Mouse (Mus musculus) MEL (cell line): ENCODE data around the gene Sugp2. TPM values are rescaled to one million over a fixed set of nuclear protein-coding genes. Genes with fewer than 3 reads are reported as not detected.

Experiments used
- DNase-seq: peaks from one replicate; pipeline ENCODE4 v3.0.0; 2011; ENCODE audit warnings: low read depth, low spot score
- H3K27ac ChIP-seq: 2 replicates; pipeline ENCODE4 v1.5.1; 2012; ENCODE audit warnings: low read depth, mild to moderate bottlenecking, control low read depth, low read length, moderate library complexity; ENCODE audit not compliant: control insufficient read depth
- H3K27me3 ChIP-seq, 2 experiments: fragments of 150-350 bp in 1 of 2; sonication (generic) in 1 of 2; 2 replicates each; pipeline ENCODE4 v1.6.1; 2012; ENCODE audit warnings: low read length in 2 of 2, mild to moderate bottlenecking in 2 of 2, improper control_type of control experiment in 1 of 2, moderate library complexity in 1 of 2; ENCODE audit not compliant: insufficient read depth in 2 of 2, control insufficient read depth in 1 of 2
- H3K36me3 ChIP-seq, 2 experiments: 2 replicates each; pipeline ENCODE4 v1.6.1; 2012 to 2014; ENCODE audit warnings: low read length in 2 of 2, improper control_type of control experiment in 1 of 2, inconsistent platforms in 1 of 2, mild to moderate bottlenecking in 1 of 2; ENCODE audit not compliant: insufficient read depth in 2 of 2, control insufficient read depth in 1 of 2
- H3K4me1 ChIP-seq, 2 experiments: fragments of 150-350 bp in 1 of 2; sonication (generic) in 1 of 2; 2 replicates each; pipeline ENCODE4 v1.6.1; 2012; ENCODE audit warnings: low read length in 2 of 2, improper control_type of control experiment in 1 of 2, mild to moderate bottlenecking in 1 of 2; ENCODE audit not compliant: insufficient read depth in 2 of 2, control insufficient read depth in 1 of 2
- H3K4me3 ChIP-seq, 2 experiments: fragments of 150-350 bp in 1 of 2; sonication (generic) in 1 of 2; 2 replicates each; pipeline ENCODE4 v1.5.1; 2012; ENCODE audit warnings: low read depth in 2 of 2, low read length in 2 of 2, mild to moderate bottlenecking in 2 of 2, moderate library complexity in 2 of 2, control low read depth in 1 of 2, improper control_type of control experiment in 1 of 2; ENCODE audit not compliant: control insufficient read depth in 1 of 2, insufficient read depth in 1 of 2
- H3K79me2 ChIP-seq: 2 replicates; pipeline ENCODE4 v1.6.1; 2012; ENCODE audit warnings: mild to moderate bottlenecking, low read length, moderate library complexity; ENCODE audit not compliant: control insufficient read depth, poor library complexity, insufficient read depth
- H3K9ac ChIP-seq: 2 replicates; pipeline ENCODE4 v1.6.1; 2012; ENCODE audit warnings: low read depth, mild to moderate bottlenecking, control low read depth, low read length, moderate library complexity; ENCODE audit not compliant: control insufficient read depth, poor library complexity, severe bottlenecking
- H3K9me3 ChIP-seq: fragments of 150-350 bp; sonication (generic); replicated peaks from 2 replicates; pipeline ENCODE4 v1.6.1; 2012; ENCODE audit warnings: mild to moderate bottlenecking, low read length, improper control_type of control experiment, moderate library complexity; ENCODE audit not compliant: insufficient read depth
- CHD1 ChIP-seq: IDR thresholded peaks from 2 replicates; pipeline ENCODE4 v1.6.1; 2012; ENCODE audit warnings: low read depth, mild to moderate bottlenecking, inconsistent platforms, low read length, improper control_type of control experiment
- CHD2 ChIP-seq: IDR thresholded peaks from 2 replicates; pipeline ENCODE4 v1.6.1; 2011; ENCODE audit warnings: low read length, improper control_type of control experiment
- CTCF ChIP-seq, 3 experiments: IDR thresholded peaks in 2 of 3; conservative IDR thresholded peaks in 1 of 3; 2 replicates each; pipeline ENCODE4 v1.5.1; 2011 to 2012; ENCODE audit warnings: low read length in 3 of 3, low read depth in 2 of 3, mild to moderate bottlenecking in 2 of 3, improper control_type of control experiment in 1 of 3, inconsistent platforms in 1 of 3, mixed read lengths in 1 of 3, moderate library complexity in 1 of 3; ENCODE audit not compliant: control insufficient read depth in 1 of 3, insufficient read depth in 1 of 3, poor library complexity in 1 of 3, severe bottlenecking in 1 of 3
- ELF1 ChIP-seq: IDR thresholded peaks from 2 replicates; pipeline ENCODE4 v1.6.1; 2014; ENCODE audit warnings: low read depth, mild to moderate bottlenecking, inconsistent platforms, low read length, improper control_type of control experiment, moderate library complexity
- EP300 ChIP-seq, 2 experiments: IDR thresholded peaks; 2 replicates each; pipeline ENCODE4 v1.6.1; 2011; ENCODE audit warnings: improper control_type of control experiment in 2 of 2, low read length in 2 of 2, low read depth in 1 of 2, mild to moderate bottlenecking in 1 of 2
- ETS1 ChIP-seq: IDR thresholded peaks from 2 replicates; pipeline ENCODE4 v1.6.1; 2012; ENCODE audit warnings: low read depth, mild to moderate bottlenecking, inconsistent platforms, low read length, improper control_type of control experiment, moderate library complexity
- HCFC1 ChIP-seq: IDR thresholded peaks from 2 replicates; pipeline ENCODE4 v1.6.1; 2012; ENCODE audit warnings: low read depth, mild to moderate bottlenecking, inconsistent platforms, low read length, improper control_type of control experiment, moderate library complexity
- JUND ChIP-seq: IDR thresholded peaks from 2 replicates; pipeline ENCODE4 v1.6.1; 2011; ENCODE audit warnings: low read depth, mild to moderate bottlenecking, improper control_type of control experiment, low read length
- MAFK ChIP-seq: IDR thresholded peaks from 2 replicates; pipeline ENCODE4 v1.6.1; 2011; ENCODE audit warnings: low read depth, mild to moderate bottlenecking, low read length, improper control_type of control experiment, borderline replicate concordance
- MAZ ChIP-seq: IDR thresholded peaks from 2 replicates; pipeline ENCODE4 v1.6.1; 2012; ENCODE audit warnings: low read depth, mild to moderate bottlenecking, inconsistent platforms, low read length, improper control_type of control experiment
- MEF2A ChIP-seq: IDR thresholded peaks from 2 replicates; pipeline ENCODE4 v1.6.1; 2014; ENCODE audit warnings: low read depth, mild to moderate bottlenecking, inconsistent platforms, low read length, improper control_type of control experiment; ENCODE audit not compliant: poor library complexity, insufficient replicate concordance, severe bottlenecking; ENCODE audit errors: extremely low read depth
- MXI1 ChIP-seq: IDR thresholded peaks from 2 replicates; pipeline ENCODE4 v1.6.1; 2011; ENCODE audit warnings: mild to moderate bottlenecking, low read depth, low read length, improper control_type of control experiment
- MYB ChIP-seq: IDR thresholded peaks from 2 replicates; pipeline ENCODE4 v1.6.1; 2011; ENCODE audit warnings: mild to moderate bottlenecking, low read depth, low read length, improper control_type of control experiment
- MYC ChIP-seq: IDR thresholded peaks from 2 replicates; pipeline ENCODE4 v1.6.1; 2011; ENCODE audit warnings: low read depth, mild to moderate bottlenecking, low read length, improper control_type of control experiment, moderate library complexity
- NRF1 ChIP-seq: IDR thresholded peaks from 2 replicates; pipeline ENCODE4 v1.6.1; 2014; ENCODE audit warnings: low read depth, mild to moderate bottlenecking, inconsistent platforms, low read length, improper control_type of control experiment, moderate library complexity; ENCODE audit not compliant: poor library complexity, insufficient read depth, severe bottlenecking
- POLR2A ChIP-seq, 2 experiments: IDR thresholded peaks; 2 replicates each; pipeline ENCODE4 v1.6.1; 2011 to 2012; ENCODE audit warnings: low read length in 2 of 2, mild to moderate bottlenecking in 2 of 2, control low read depth in 1 of 2, improper control_type of control experiment in 1 of 2, low read depth in 1 of 2, moderate library complexity in 1 of 2; ENCODE audit not compliant: control insufficient read depth in 1 of 2, insufficient read depth in 1 of 2, poor library complexity in 1 of 2
- POLR2AphosphoS5 ChIP-seq: IDR thresholded peaks from 2 replicates; pipeline ENCODE4 v1.6.1; 2012; ENCODE audit warnings: low read depth, borderline replicate concordance, mild to moderate bottlenecking, inconsistent platforms, low read length, moderate library complexity, mixed read lengths
- RAD21 ChIP-seq: IDR thresholded peaks from 2 replicates; pipeline ENCODE4 v1.6.1; 2011; ENCODE audit warnings: mild to moderate bottlenecking, low read depth, low read length, improper control_type of control experiment
- RCOR1 ChIP-seq: IDR thresholded peaks from 2 replicates; pipeline ENCODE4 v1.6.1; 2012; ENCODE audit warnings: low read depth, mild to moderate bottlenecking, inconsistent platforms, low read length, improper control_type of control experiment
- SIN3A ChIP-seq: IDR thresholded peaks from 2 replicates; pipeline ENCODE4 v1.6.1; 2012; ENCODE audit warnings: low read length, improper control_type of control experiment, inconsistent platforms
- SMC3 ChIP-seq: IDR thresholded peaks from 2 replicates; pipeline ENCODE4 v1.6.1; 2011; ENCODE audit warnings: low read depth, low read length, improper control_type of control experiment
- TAL1 ChIP-seq: IDR thresholded peaks from 2 replicates; pipeline ENCODE4 v1.6.1; 2012; ENCODE audit warnings: mild to moderate bottlenecking, inconsistent platforms, low read length, moderate library complexity, mixed read lengths
- TCF12 ChIP-seq: IDR thresholded peaks from 2 replicates; pipeline ENCODE4 v1.6.1; 2014; ENCODE audit warnings: low read depth, mild to moderate bottlenecking, inconsistent platforms, low read length, improper control_type of control experiment, moderate library complexity
- UBTF ChIP-seq: IDR thresholded peaks from 2 replicates; pipeline ENCODE4 v1.6.1; 2012; ENCODE audit warnings: low read depth, mild to moderate bottlenecking, inconsistent platforms, low read length, improper control_type of control experiment, moderate library complexity, borderline replicate concordance; ENCODE audit not compliant: insufficient read depth
- USF1 ChIP-seq: IDR thresholded peaks from 2 replicates; pipeline ENCODE4 v1.6.1; 2014; ENCODE audit warnings: low read depth, mild to moderate bottlenecking, inconsistent platforms, low read length, improper control_type of control experiment, moderate library complexity
- USF2 ChIP-seq, 2 experiments: IDR thresholded peaks; 2 replicates each; pipeline ENCODE4 v1.6.1; 2011 to 2012; ENCODE audit warnings: improper control_type of control experiment in 2 of 2, low read length in 2 of 2, borderline replicate concordance in 1 of 2, inconsistent platforms in 1 of 2, low read depth in 1 of 2, mild to moderate bottlenecking in 1 of 2; ENCODE audit not compliant: insufficient read depth in 1 of 2
- ZKSCAN1 ChIP-seq: IDR thresholded peaks from 2 replicates; pipeline ENCODE4 v1.6.1; 2012; ENCODE audit warnings: low read depth, mild to moderate bottlenecking, inconsistent platforms, low read length, improper control_type of control experiment, moderate library complexity
- ZMIZ1 ChIP-seq: IDR thresholded peaks from 2 replicates; pipeline ENCODE4 v1.6.1; 2012; ENCODE audit warnings: low read depth, mild to moderate bottlenecking, inconsistent platforms, low read length, improper control_type of control experiment, moderate library complexity
- ZNF384 ChIP-seq: IDR thresholded peaks from 2 replicates; pipeline ENCODE4 v1.6.1; 2012; ENCODE audit warnings: low read depth, mild to moderate bottlenecking, inconsistent platforms, low read length, improper control_type of control experiment
- polyA plus RNA-seq, 2 experiments: library from polyadenylated mRNA; stranded (reverse) in 1 of 2; unstranded in 1 of 2; fragments of >175 nt in 1 of 2; fragments of >200 nt in 1 of 2; gene quantifications; 2 replicates each; pipeline versions ENCODE4 v1.2.1 to v1.2.4; 2012; ENCODE audit warnings: low replicate concordance in 2 of 2, low read depth in 1 of 2; ENCODE audit not compliant: insufficient read length in 2 of 2, insufficient read depth in 1 of 2, missing spikeins in 1 of 2
- total RNA-seq: library from RNA; depleted of rRNA; stranded (reverse); fragments of 300-350 nt; gene quantifications from 2 replicates; pipeline ENCODE4 v1.2.3, GENCODE M21; 2012

The Sugp2 gene
- total and polyA plus RNA-seq, 3 experiments: 23.9 to 27.4 TPM; not detected in 1

- H3K4me1 ChIP-seq: peaks cover 0 to 10% of the 10 kb centered on the region in 2 experiments; a peak in 3 of 4 replicates
- no peak for TF ChIP-seq ELF1
- no peak for TF ChIP-seq TAL1
- TF ChIP-seq UBTF: no peak
- no peak for TF ChIP-seq CHD1
- no peak for TF ChIP-seq ZKSCAN1
- TF ChIP-seq USF1: no peak
- TF ChIP-seq MAZ: no peak
- TF ChIP-seq TCF12: no peak
- no peak for TF ChIP-seq HCFC1
- no peak for TF ChIP-seq NRF1
- TF ChIP-seq RCOR1: no peak
- no peak for TF ChIP-seq ZNF384
- no peak for TF ChIP-seq POLR2A (IDR thresholded peaks at IDR 0.05; ENCODE audit: control insufficient read depth in 1 of 2, insufficient read depth in 1 of 2, low read depth in 1 of 2, low read length in 2 of 2, poor library complexity in 1 of 2)
- no peak for TF ChIP-seq EP300 (IDR thresholded peaks at IDR 0.05; ENCODE audit: low read depth in 1 of 2, low read length in 2 of 2)
- TF ChIP-seq MXI1: no peak
- TF ChIP-seq SMC3: no peak
- TF ChIP-seq SIN3A: no peak
- TF ChIP-seq JUND: no peak
- H3K27ac ChIP-seq: no peak overlapping the region
- peaks cover 0 to 2% of the 10 kb centered on the region in 2 experiments; a peak in 2 of 4 replicates for H3K36me3 ChIP-seq
- no peak overlapping the region for H3K4me3 ChIP-seq
- peaks cover 5% of the 10 kb centered on the region; the same call in 1 of the 2 replicates for H3K79me2 ChIP-seq
- no peaks in the 10 kb centered on the region for H3K9me3 ChIP-seq
- no peak for DNase-seq
- H3K27me3 ChIP-seq: no peaks in the 10 kb centered on the region
- no peak overlapping the region for H3K9ac ChIP-seq
These were observed 51.3 kb downstream of the Sugp2 start for GRCm38 (mm10) chr8:70285304-70285703.

- Histone ChIP-seq H3K79me2 (peaks cover 5% of the 10 kb centered on the region; the same call in 1 of the 2 replicates), H3K27me3 (no peaks in the 10 kb centered on the region), H3K9ac (no peak overlapping the region), H3K36me3 (peaks cover 0 to 2% of the 10 kb centered on the region in 2 experiments; a peak in 2 of 4 replicates), H3K27ac (no peak overlapping the region), H3K4me3 (no peak overlapping the region), H3K9me3 (no peaks in the 10 kb centered on the region), H3K4me1 (peaks cover 0 to 7% of the 10 kb centered on the region in 2 experiments; a peak in 2 of 4 replicates)
- DNase-seq: peak; percentile 66
- no peak for TF ChIP-seq TCF12
- no peak for TF ChIP-seq POLR2AphosphoS5
- no peak for TF ChIP-seq USF2 (IDR thresholded peaks at IDR 0.05; ENCODE audit: borderline replicate concordance in 1 of 2, insufficient read depth in 1 of 2, low read depth in 1 of 2, low read length in 2 of 2)
- TF ChIP-seq MEF2A: no peak
- TF ChIP-seq MYC: no peak
- TF ChIP-seq USF1: no peak
- TF ChIP-seq ZNF384: no peak
- TF ChIP-seq CHD2: no peak
- TF ChIP-seq SIN3A: no peak
- no peak for TF ChIP-seq MAFK
- TF ChIP-seq CTCF (IDR thresholded peaks at IDR 0.05 in 2 of 3, conservative IDR thresholded peaks at IDR 0.05 in 1 of 3; ENCODE audit: control insufficient read depth in 1 of 3, insufficient read depth in 1 of 3, low read depth in 2 of 3, low read length in 3 of 3, poor library complexity in 1 of 3, severe bottlenecking in 1 of 3): peak; percentile 54 to 72 (median 58)
- no peak for TF ChIP-seq TAL1
- TF ChIP-seq MYB: no peak
- TF ChIP-seq HCFC1: no peak
- TF ChIP-seq SMC3: peak; percentile 24
- no peak for TF ChIP-seq ZMIZ1
- peak; percentile 31 for TF ChIP-seq RAD21
- TF ChIP-seq EP300 (IDR thresholded peaks at IDR 0.05; ENCODE audit: low read depth in 1 of 2, low read length in 2 of 2): no peak
- no peak for TF ChIP-seq ETS1
- no peak for TF ChIP-seq NRF1
- TF ChIP-seq CHD1: no peak
These were observed 52.7 kb downstream of the Sugp2 start for GRCm38 (mm10) chr8:70286737-70287136.
